Mouse (Mus musculus) heart, postnatal 0 days (tissue): ENCODE data around the gene Ckmt2.

Experiments used
- CTCF ChIP-seq: IDR thresholded peaks from 2 replicates; pipeline ENCODE4 v1.5.1; 2016; ENCODE audit warnings: antibody characterized with exemption, control low read depth, low read depth
- EP300 ChIP-seq: IDR thresholded peaks from 2 replicates; pipeline ENCODE4 v1.6.1; 2016; ENCODE audit warnings: antibody characterized with exemption, low read depth

DNA sequence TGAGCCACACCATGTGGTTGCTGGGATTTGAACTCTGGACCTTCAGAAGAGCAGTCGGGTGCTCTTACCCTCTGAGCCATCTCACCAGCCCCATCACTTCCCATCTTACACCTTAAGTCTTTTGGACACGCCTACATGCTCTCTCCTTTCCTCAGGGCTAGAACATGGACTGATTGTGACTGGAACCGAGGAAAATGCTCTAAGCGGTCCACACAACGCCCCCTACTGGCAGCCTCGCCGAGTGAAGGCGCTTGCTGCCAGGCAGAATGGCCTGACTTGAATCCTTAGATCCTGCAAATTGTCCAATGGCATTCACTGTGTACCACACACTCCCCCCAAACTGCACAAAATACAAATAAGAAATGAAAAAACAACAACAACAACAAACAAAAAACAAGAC is 19.3 kb downstream of the Ckmt2 start:
- TF ChIP-seq EP300, result no peak
- 0 out of 2 replicates have a peak, but pooled peaks have one; percentile 8 for TF ChIP-seq CTCF
